Mouse (Mus musculus): ENCODE measurements around the gene Cnr2.

GRCm38 (mm10) chr4:135946278-135946658, 51.1 kb downstream of the Cnr2 start, which contains the start of gene Hmgcl:
- TF ChIP-seq POLR2A (IDR thresholded peaks at IDR 0.05; ENCODE audit: low read depth, low read length) (peak; percentile 95), CTCF (IDR thresholded peaks at IDR 0.05; ENCODE audit: borderline replicate concordance, insufficient read depth, low read length) (no peak)
